Mouse (Mus musculus): Measurements from ENCODE around the gene Mthfsd.

GRCm38 (mm10) chr8:121127756-121128375 is 19.7 kb upstream of the Mthfsd start, which contains the start of gene Foxl1:
- no peak for TF ChIP-seq TCF12 (IDR thresholded peaks at IDR 0.05; ENCODE audit: low read depth, low read length)
- no peak for TF ChIP-seq POLR2A (IDR thresholded peaks at IDR 0.05; ENCODE audit: control insufficient read depth in 1 of 2, insufficient read depth in 1 of 2, low read depth in 1 of 2, low read length in 2 of 2, poor library complexity in 1 of 2)

All from MEL (cell line).